Mouse (Mus musculus) right cerebral cortex, postnatal 14 days (tissue): ENCODE measurements at regions not wholly inside any gene's neighbourhood (a gene's known extent, or its start where the extent isn't known, plus 50 kb on each side); places are given as distances from the start of the nearest gene placed in this dataset.

Experiments
- DNase-seq: peaks from one replicate; pipeline ENCODE4 v3.0.0; 2022

DNA sequence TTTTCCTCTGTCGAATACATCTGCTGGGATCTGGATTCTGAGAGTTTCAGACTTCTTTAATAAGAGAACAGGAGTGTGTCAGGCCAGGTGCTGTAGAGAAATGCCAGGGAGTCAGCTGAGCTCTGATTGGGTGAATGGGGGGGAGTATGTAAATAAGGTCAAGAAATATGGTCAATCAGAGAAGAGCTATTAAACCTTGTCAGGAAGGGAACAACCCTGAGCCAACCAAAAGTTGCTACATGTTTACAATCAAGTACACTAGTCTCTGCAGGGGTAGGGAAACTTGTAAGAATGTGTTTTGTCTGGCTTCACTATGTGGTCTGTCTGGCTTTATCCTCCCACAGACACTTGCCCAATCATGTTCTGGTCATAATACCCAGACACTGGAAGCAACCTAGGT, 60.4 kb upstream of the Thpo start:
- DNase-seq = no peak
